Mouse (Mus musculus) bone marrow macrophage, adult 2 months (primary cell): Measurements from ENCODE around the gene Pnma1.

ENCODE experiments used
- CTCF ChIP-seq: IDR thresholded peaks from 2 replicates; pipeline ENCODE4 v1.5.1; 2012; ENCODE audit warnings: low read depth, mild to moderate bottlenecking, low read length, moderate library complexity
- POLR2A ChIP-seq: IDR thresholded peaks from 2 replicates; pipeline ENCODE4 v1.6.1; 2012; ENCODE audit warnings: mild to moderate bottlenecking, low read depth, low read length, borderline replicate concordance

GRCm38 (mm10) chr12:84194400-84195109 is 46.3 kb upstream of the Pnma1 start:
- TF ChIP-seq POLR2A, result no peak
- no peak for TF ChIP-seq CTCF
